13 mouse cellular contexts compared by ENCODE assay signal in genomic region chr16:94396641-94397040, GRCm38 (mm10).
"Had no signal": no experiment of that assay in that cellular context is flagged by ENCODE, and none has a peak within 500 bp of the region (broad histone marks: within the 10 kb centered on the region; RNA-seq: fewer than 3 reads in every experiment).

No protein-coding gene starts in this region.

- H3K9me3 ChIP-seq: limb, embryonic 15.5 days; liver, embryonic 13.5 days; lung, embryonic 15.5 days; midbrain, embryonic 15.5 days; neural tube, embryonic 12.5 days had no signal

- H3K4me3 ChIP-seq: limb, embryonic 15.5 days; liver, embryonic 13.5 days; lung, embryonic 15.5 days; midbrain, embryonic 15.5 days; neural tube, embryonic 12.5 days had no signal

- H3K27me3 ChIP-seq: limb, embryonic 15.5 days; liver, embryonic 13.5 days; lung, embryonic 15.5 days; midbrain, embryonic 15.5 days; neural tube, embryonic 12.5 days had no signal

- H3K27ac ChIP-seq: limb, embryonic 15.5 days; liver, embryonic 13.5 days; lung, embryonic 15.5 days; midbrain, embryonic 15.5 days; neural tube, embryonic 12.5 days; stomach, postnatal 0 days had no signal

- H3K4me1 ChIP-seq: lung, embryonic 15.5 days; midbrain, embryonic 15.5 days had no signal

- ATAC-seq: liver, postnatal 0 days; midbrain, embryonic 15.5 days had no signal

- H3K9ac ChIP-seq: limb, embryonic 15.5 days; liver, embryonic 13.5 days; liver, postnatal 0 days; lung, embryonic 15.5 days; midbrain, embryonic 15.5 days; neural tube, embryonic 12.5 days had no signal

- DNase-seq: kidney, adult 8-10 months; kidney, postnatal 25 days; layer of hippocampus, adult 9-11 months; layer of hippocampus, postnatal 36 days; liver, embryonic 13.5 days; liver, postnatal 0 days; lung, postnatal 36 days; thymus, postnatal 14 days had no signal

- H3K4me2 ChIP-seq: limb, embryonic 15.5 days; liver, embryonic 13.5 days; lung, embryonic 15.5 days; midbrain, embryonic 15.5 days; neural tube, embryonic 12.5 days had no signal
